Mouse (Mus musculus) hindbrain, postnatal 0 days (tissue): Measurements from ENCODE around the gene C1qtnf5. TPM values are rescaled to one million over a fixed set of nuclear protein-coding genes. Genes with fewer than 3 reads are reported as not detected.

ENCODE experiments used
- ATAC-seq: fragments of 200-750 bp; cut with Nextera tagmentation; 2 replicates; pipeline ENCODE4 v1.8.0; 2017; ENCODE audit warnings: mild to moderate bottlenecking, moderate TSS enrichment, moderate library complexity
- DNase-seq: peaks from one replicate; pipeline ENCODE4 v3.0.0-alpha.2; 2015; ENCODE audit warnings: low spot score
- H3K27ac ChIP-seq: fragments of 300-500 bp; sonication (generic); 2 replicates; pipeline ENCODE4 v1.5.1; 2014; ENCODE audit warnings: mild to moderate bottlenecking
- H3K27me3 ChIP-seq: fragments of 300-500 bp; sonication (generic); 2 replicates; pipeline ENCODE4 v1.6.1; 2014; ENCODE audit warnings: low read length, mixed read lengths; ENCODE audit not compliant: insufficient read depth
- H3K36me3 ChIP-seq: fragments of 300-500 bp; sonication (generic); 2 replicates; pipeline ENCODE4 v1.6.1; 2014; ENCODE audit warnings: low read length, mixed read lengths; ENCODE audit not compliant: insufficient read depth
- H3K4me1 ChIP-seq: fragments of 300-500 bp; sonication (generic); 2 replicates; pipeline ENCODE4 v1.6.1; 2014; ENCODE audit warnings: antibody characterized with exemption, low read length, mixed read lengths; ENCODE audit not compliant: insufficient read depth
- H3K4me2 ChIP-seq: fragments of 300-500 bp; sonication (generic); 2 replicates; pipeline ENCODE4 v1.6.1; 2014; ENCODE audit warnings: low read depth, mild to moderate bottlenecking, low read length, moderate library complexity, mixed read lengths
- H3K4me3 ChIP-seq: fragments of 300-500 bp; sonication (generic); 2 replicates; pipeline ENCODE4 v1.5.1; 2014; ENCODE audit warnings: low read length
- H3K9ac ChIP-seq: fragments of 300-500 bp; sonication (generic); replicated peaks from 2 replicates; pipeline ENCODE4 v1.6.1; 2014; ENCODE audit warnings: mild to moderate bottlenecking, low read length, moderate library complexity, mixed read lengths
- H3K9me3 ChIP-seq: fragments of 300-500 bp; sonication (generic); 2 replicates; pipeline ENCODE4 v1.6.1; 2016; ENCODE audit warnings: low read length, mixed read lengths
- CTCF ChIP-seq: IDR thresholded peaks from 2 replicates; pipeline ENCODE4 v1.5.1; 2016; ENCODE audit warnings: antibody characterized with exemption, control low read depth, low read depth
- WGBS: fragments of 180-500 bp; shearing (Covaris S2); extraction: QIAGEN DNeasy Blood & Tissue Kit; methylation state at CpG from one replicate; pipeline ENCODE4 v1.1.7; 2014; 5-methylcytosine and 5-hydroxymethylcytosine counted together
- polyA plus RNA-seq: library from polyadenylated mRNA; unstranded; fragments of >200 nt; fragmentation: Nextera tagmentation; extraction: Ambion mirVana; gene quantifications from 2 replicates; pipeline ENCODE4 v1.2.1, GENCODE M21; 2015
- total RNA-seq: library from RNA; depleted of rRNA; stranded (reverse); fragments of >200 nt; gene quantifications from 2 replicates; pipeline ENCODE4 v1.2.3, GENCODE M21; 2014

The C1qtnf5 gene
- total and polyA plus RNA-seq, 2 experiments from 2014 or later = 12.3 to 39.5 TPM

- Histone ChIP-seq H3K4me3 (no peak overlapping the region), H3K27me3 (no peaks in the 10 kb centered on the region), H3K9ac (no peak overlapping the region), H3K27ac (no peak overlapping the region), H3K4me1 (peaks cover 34% of the 10 kb centered on the region), H3K9me3 (no peaks in the 10 kb centered on the region), H3K36me3 (no peaks in the 10 kb centered on the region), H3K4me2 (no peak overlapping the region)
- no peak for ATAC-seq
- 94% methylated on average over 7 of the region's 7 CpGs for WGBS
- DNase-seq = no peak
- TF ChIP-seq CTCF = no peak
These were observed 2.2 kb upstream of the C1qtnf5 start for GRCm38 (mm10) chr9:44104881-44105280.

DNA sequence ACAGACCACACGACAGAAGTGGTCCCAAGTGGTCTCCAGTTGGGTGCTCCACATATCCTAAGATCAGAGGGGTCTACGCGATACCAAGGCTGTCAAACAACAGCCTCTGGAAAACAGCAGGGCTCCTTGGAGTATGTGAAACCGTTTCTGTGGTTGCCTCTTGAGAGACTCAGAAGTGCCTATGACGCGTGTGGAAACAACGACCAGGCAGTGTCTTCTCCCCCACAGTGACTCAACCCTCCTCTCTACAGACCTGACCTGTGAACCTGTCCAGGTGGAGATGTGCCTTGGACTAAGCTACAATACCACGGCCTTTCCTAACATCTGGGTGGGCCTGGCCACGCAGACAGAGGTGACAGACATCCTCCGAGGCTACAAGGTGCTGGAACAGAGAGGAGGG, 1.3 kb upstream of the C1qtnf5 start:
- WGBS = 86% methylated on average over 10 of the region's 10 CpGs
- Histone ChIP-seq H3K9ac (no peak overlapping the region), H3K36me3 (no peaks in the 10 kb centered on the region), H3K27me3 (no peaks in the 10 kb centered on the region), H3K4me1 (peaks cover 39% of the 10 kb centered on the region), H3K27ac (no peak overlapping the region), H3K9me3 (no peaks in the 10 kb centered on the region), H3K4me3 (no peak overlapping the region), H3K4me2 (no peak overlapping the region)
- ATAC-seq (no peak), DNase-seq (no peak)
- TF ChIP-seq CTCF = no peak

GRCm38 (mm10) chr9:44106182-44106581, 863 bp upstream of the C1qtnf5 start:
- DNase-seq (no peak), ATAC-seq (no peak)
- Histone ChIP-seq H3K27ac (peak overlapping the region; percentile 78), H3K4me1 (peaks cover 39% of the 10 kb centered on the region), H3K9ac (no peak overlapping the region), H3K4me2 (no peak overlapping the region), H3K36me3 (no peaks in the 10 kb centered on the region), H3K4me3 (no peak overlapping the region), H3K9me3 (no peaks in the 10 kb centered on the region), H3K27me3 (no peaks in the 10 kb centered on the region)
- WGBS = 56% methylated on average over 7 of the region's 7 CpGs
- no peak for TF ChIP-seq CTCF

- no peak for TF ChIP-seq CTCF
- DNase-seq (no peak), ATAC-seq (no peak)
- Histone ChIP-seq H3K36me3 (no peaks in the 10 kb centered on the region), H3K9ac (no peak overlapping the region), H3K27ac (peak overlapping the region; percentile 78), H3K4me1 (peaks cover 39% of the 10 kb centered on the region), H3K27me3 (no peaks in the 10 kb centered on the region), H3K4me2 (peak overlapping the region; percentile 44; the same call in 1 of the 2 replicates), H3K9me3 (no peaks in the 10 kb centered on the region), H3K4me3 (no peak overlapping the region)
- WGBS = 64% methylated on average over 4 of the region's 4 CpGs
These were observed 449 bp upstream of the C1qtnf5 start for GRCm38 (mm10) chr9:44106596-44106995.

DNA sequence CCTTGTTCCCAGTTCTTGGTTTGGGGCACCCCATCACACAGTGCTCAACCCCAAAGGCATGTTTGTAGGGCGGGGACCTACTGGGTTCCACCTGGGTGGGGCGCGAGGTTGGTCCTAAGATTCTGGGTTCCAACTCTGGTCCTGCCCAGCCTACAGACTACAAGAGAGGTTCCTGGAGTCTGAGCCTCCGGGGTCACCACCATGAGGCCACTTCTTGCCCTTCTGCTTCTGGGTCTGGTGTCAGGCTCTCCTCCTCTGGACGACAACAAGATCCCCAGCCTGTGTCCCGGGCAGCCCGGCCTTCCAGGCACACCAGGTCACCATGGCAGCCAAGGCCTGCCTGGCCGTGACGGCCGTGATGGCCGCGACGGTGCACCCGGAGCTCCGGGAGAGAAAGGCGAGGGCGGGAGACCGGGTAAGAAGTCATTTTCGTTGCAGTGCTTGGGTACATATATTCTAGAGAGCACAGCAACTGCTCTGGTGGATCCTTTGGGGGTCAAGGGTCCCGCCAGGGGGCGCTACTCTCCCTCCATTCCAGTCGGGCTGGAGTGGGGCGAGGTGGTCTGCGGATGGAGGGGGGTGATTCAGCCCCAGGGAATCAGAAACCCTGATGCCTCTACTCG, 623 bp downstream of the C1qtnf5 start:
- peaks cover 39% of the 10 kb centered on the region for H3K4me1 ChIP-seq
- DNase-seq (peak; percentile 67), ATAC-seq (peak; percentile 50)
- H3K27me3 ChIP-seq = no peaks in the 10 kb centered on the region
- no peak overlapping the region; the same call in 1 of the 2 replicates for H3K9ac ChIP-seq
- peak; percentile 59 for TF ChIP-seq CTCF
- H3K36me3 ChIP-seq = no peaks in the 10 kb centered on the region
- H3K4me2 ChIP-seq = peak overlapping the region; percentile 44
- peak overlapping the region; percentile 78 for H3K27ac ChIP-seq
- H3K9me3 ChIP-seq = no peaks in the 10 kb centered on the region
- WGBS = 27% methylated on average over 25 of the region's 25 CpGs
- peak overlapping the region; percentile 13; the same call in 1 of the 2 replicates for H3K4me3 ChIP-seq

DNA sequence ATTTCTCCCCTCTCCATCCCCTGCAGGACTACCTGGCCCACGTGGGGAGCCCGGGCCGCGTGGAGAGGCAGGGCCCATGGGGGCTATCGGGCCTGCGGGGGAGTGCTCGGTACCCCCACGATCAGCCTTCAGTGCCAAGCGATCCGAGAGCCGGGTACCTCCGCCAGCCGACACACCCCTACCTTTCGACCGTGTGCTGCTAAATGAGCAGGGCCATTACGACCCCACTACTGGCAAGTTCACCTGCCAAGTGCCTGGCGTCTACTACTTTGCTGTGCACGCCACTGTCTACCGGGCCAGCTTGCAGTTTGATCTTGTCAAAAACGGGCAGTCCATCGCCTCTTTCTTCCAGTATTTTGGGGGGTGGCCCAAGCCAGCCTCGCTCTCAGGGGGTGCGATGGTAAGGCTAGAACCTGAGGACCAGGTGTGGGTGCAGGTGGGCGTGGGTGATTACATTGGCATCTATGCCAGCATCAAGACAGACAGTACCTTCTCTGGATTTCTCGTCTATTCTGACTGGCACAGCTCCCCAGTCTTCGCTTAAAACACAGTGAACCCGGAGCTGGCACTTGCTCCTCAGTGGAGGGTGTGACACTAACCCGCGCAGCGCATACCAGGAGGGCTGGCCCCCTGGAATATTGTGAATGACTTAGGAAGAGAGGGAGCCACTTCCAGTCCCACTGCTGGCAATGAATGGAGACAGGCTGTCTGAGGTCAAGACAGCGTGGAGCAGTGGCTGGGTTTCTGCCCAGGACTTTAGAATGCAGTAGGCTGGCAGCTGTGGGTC, 1.4 kb downstream of the C1qtnf5 start:
- H3K4me3 ChIP-seq = 0 out of 2 replicates have a peak overlapping the region, but pooled peaks have one; percentile 13
- H3K4me2 ChIP-seq = peak overlapping the region; percentile 44
- no peak for TF ChIP-seq CTCF
- no peak for DNase-seq
- 71% methylated on average over 31 of the region's 31 CpGs for WGBS
- peak overlapping the region; percentile 78; the same call in 1 of the 2 replicates for H3K27ac ChIP-seq
- H3K9me3 ChIP-seq = no peaks in the 10 kb centered on the region
- H3K9ac ChIP-seq = peak overlapping the region; percentile 9; the same call in 1 of the 2 replicates
- H3K27me3 ChIP-seq = no peaks in the 10 kb centered on the region
- H3K36me3 ChIP-seq = no peaks in the 10 kb centered on the region
- no peak for ATAC-seq
- peaks cover 39% of the 10 kb centered on the region for H3K4me1 ChIP-seq
